22 mouse cellular contexts compared by ENCODE assay signal in genomic region chr1:129501707-129502106, GRCm38 (mm10).
DNase-seq lines count a peak whose midpoint lies in the region; ATAC-seq and TF ChIP-seq lines count a peak whose summit lies in the region.
"Had no signal": no experiment of that assay in that cellular context is flagged by ENCODE, and none has a peak within 500 bp of the region (broad histone marks: within the 10 kb centered on the region; RNA-seq: fewer than 3 reads in every experiment).

No protein-coding gene starts in this region.

- H3K27ac ChIP-seq in hindbrain, embryonic 14.5 days: no peak overlapping the region
- H3K27ac ChIP-seq in hindbrain, embryonic 10.5 days: no peak overlapping the region
- no peak overlapping the region for H3K27ac ChIP-seq in lung, embryonic 14.5 days (ENCODE audit: low read depth)
- H3K27ac ChIP-seq: embryonic facial prominence, embryonic 15.5 days; limb, embryonic 12.5 days; liver, embryonic 13.5 days had no signal

- no peaks in the 10 kb centered on the region for H3K27me3 ChIP-seq in hindbrain, embryonic 14.5 days (ENCODE audit: control insufficient read depth, insufficient read depth, low read length)
- H3K27me3 ChIP-seq in hindbrain, embryonic 10.5 days (ENCODE audit: insufficient read depth, poor library complexity, severe bottlenecking): no peaks in the 10 kb centered on the region
- no peaks in the 10 kb centered on the region for H3K27me3 ChIP-seq in lung, embryonic 14.5 days (ENCODE audit: insufficient read depth, low read length)
- H3K27me3 ChIP-seq: embryonic facial prominence, embryonic 15.5 days; limb, embryonic 12.5 days; liver, embryonic 13.5 days; megakaryocyte, embryonic 14.5 days had no signal

- no peaks in the 10 kb centered on the region for H3K9me3 ChIP-seq in hindbrain, embryonic 14.5 days (ENCODE audit: control insufficient read depth, low read length)
- no peaks in the 10 kb centered on the region for H3K9me3 ChIP-seq in hindbrain, embryonic 10.5 days
- no peaks in the 10 kb centered on the region for H3K9me3 ChIP-seq in lung, embryonic 14.5 days (ENCODE audit: low read depth, low read length)
- H3K9me3 ChIP-seq: embryonic facial prominence, embryonic 15.5 days; G1E; limb, embryonic 12.5 days; liver, embryonic 13.5 days; megakaryocyte, embryonic 14.5 days had no signal

- no peaks in the 10 kb centered on the region for H3K4me1 ChIP-seq in hindbrain, embryonic 14.5 days (replicated peaks; ENCODE audit: control insufficient read depth, insufficient read depth, low read length)
- H3K4me1 ChIP-seq in hindbrain, embryonic 10.5 days (replicated peaks): no peaks in the 10 kb centered on the region
- H3K4me1 ChIP-seq in lung, embryonic 14.5 days (ENCODE audit: insufficient read depth): no peaks in the 10 kb centered on the region
- H3K4me1 ChIP-seq: embryonic facial prominence, embryonic 15.5 days; limb, embryonic 12.5 days; liver, embryonic 13.5 days; megakaryocyte, embryonic 14.5 days had no signal

- peak; percentile 29 to 32 for DNase-seq in cerebellum, postnatal 10 days
- DNase-seq in cerebellum, adult 8-10 months: no peak
- DNase-seq in hindbrain, embryonic 14.5 days (ENCODE audit: low spot score): peak; percentile 37
- DNase-seq in hindbrain, embryonic 10.5 days (ENCODE audit: low spot score): no peak
- DNase-seq in lung, embryonic 14.5 days: peak; percentile 12
- no peak for DNase-seq in lung, postnatal 25 days (ENCODE audit: low spot score)
- peak; percentile 15 for DNase-seq in brain, embryonic 14.5 days (ENCODE audit: low read depth)
- DNase-seq in right cerebral cortex, postnatal 25 days: no peak
- DNase-seq: adrenal gland, postnatal 25 days; cerebellum, adult 11-12 months; cerebellum, postnatal 36 days; heart, postnatal 4 days; kidney, adult 18-20 months; kidney, postnatal 14 days; liver, embryonic 13.5 days; right cerebral cortex, adult 18-20 months; thymus, postnatal 14 days had no signal

- no peak for TF ChIP-seq POLR2A in brain, embryonic 14.5 days (IDR thresholded peaks at IDR 0.05; ENCODE audit: borderline replicate concordance, extremely low read depth, insufficient read depth, insufficient read length, poor library complexity, severe bottlenecking)

- H3K4me3 ChIP-seq in hindbrain, embryonic 14.5 days (replicated peaks; ENCODE audit: low read length): no peak overlapping the region
- no peak overlapping the region for H3K4me3 ChIP-seq in hindbrain, embryonic 10.5 days
- H3K4me3 ChIP-seq in lung, embryonic 14.5 days (ENCODE audit: low read depth, low read length): no peak overlapping the region
- H3K4me3 ChIP-seq: embryonic facial prominence, embryonic 15.5 days; limb, embryonic 12.5 days; liver, embryonic 13.5 days; megakaryocyte, embryonic 14.5 days had no signal

- no peak overlapping the region for H3K9ac ChIP-seq in hindbrain, embryonic 14.5 days
- H3K9ac ChIP-seq in lung, embryonic 14.5 days: no peak overlapping the region
- H3K9ac ChIP-seq: embryonic facial prominence, embryonic 15.5 days; limb, embryonic 12.5 days; liver, embryonic 13.5 days had no signal

- ATAC-seq in hindbrain, embryonic 14.5 days (ENCODE audit: low FRiP score): no peak
- no peak for ATAC-seq in lung, embryonic 14.5 days (ENCODE audit: insufficient read depth)
- ATAC-seq: CD4-positive, CD25-positive, alpha-beta regulatory T cell, adult 4 months had no signal

- no peak overlapping the region for H3K4me2 ChIP-seq in hindbrain, embryonic 14.5 days (replicated peaks)
- no peak overlapping the region for H3K4me2 ChIP-seq in lung, embryonic 14.5 days
- H3K4me2 ChIP-seq: embryonic facial prominence, embryonic 15.5 days; limb, embryonic 12.5 days; liver, embryonic 13.5 days had no signal

- TF ChIP-seq CTCF in lung, embryonic 14.5 days (IDR thresholded peaks at IDR 0.05; ENCODE audit: low read depth): peak; percentile 43
- TF ChIP-seq CTCF in brain, embryonic 14.5 days (IDR thresholded peaks at IDR 0.05; ENCODE audit: borderline replicate concordance, extremely low read depth, insufficient read depth, insufficient read length): no peak

- 85% methylated on average over 3 of the region's 3 CpGs for WGBS in hindbrain, embryonic 14.5 days
- 87% methylated on average over 3 of the region's 3 CpGs for WGBS in hindbrain, embryonic 10.5 days
- 73% methylated on average over 3 of the region's 3 CpGs for WGBS in lung, embryonic 14.5 days

- H3K36me3 ChIP-seq in hindbrain, embryonic 14.5 days (replicated peaks; ENCODE audit: control insufficient read depth, insufficient read depth): no peaks in the 10 kb centered on the region
- no peaks in the 10 kb centered on the region for H3K36me3 ChIP-seq in hindbrain, embryonic 10.5 days
- H3K36me3 ChIP-seq in lung, embryonic 14.5 days (ENCODE audit: insufficient read depth): no peaks in the 10 kb centered on the region
- H3K36me3 ChIP-seq: embryonic facial prominence, embryonic 15.5 days; G1E; limb, embryonic 12.5 days; liver, embryonic 13.5 days had no signal

Comparison
In these comparisons a context has a peak if more than half of its experiments do, and no peak if none do; other contexts are left out.
1. DNase-seq: peak in cerebellum, postnatal 10 days (2 of 2), hindbrain, embryonic 14.5 days (single experiment), lung, embryonic 14.5 days (single experiment) and brain, embryonic 14.5 days (single experiment); none in cerebellum, adult 8-10 months (single experiment), hindbrain, embryonic 10.5 days (single experiment), lung, postnatal 25 days (single experiment) and right cerebral cortex, postnatal 25 days (single experiment).